Mouse (Mus musculus): ENCODE data around the gene Cd48. TPM values are rescaled to one million over a fixed set of nuclear protein-coding genes. Genes with fewer than 3 reads are reported as not detected.

Cd48 gene
- polyA plus RNA-seq, 2 experiments, result 2.3 to 5.0 TPM

DNA sequence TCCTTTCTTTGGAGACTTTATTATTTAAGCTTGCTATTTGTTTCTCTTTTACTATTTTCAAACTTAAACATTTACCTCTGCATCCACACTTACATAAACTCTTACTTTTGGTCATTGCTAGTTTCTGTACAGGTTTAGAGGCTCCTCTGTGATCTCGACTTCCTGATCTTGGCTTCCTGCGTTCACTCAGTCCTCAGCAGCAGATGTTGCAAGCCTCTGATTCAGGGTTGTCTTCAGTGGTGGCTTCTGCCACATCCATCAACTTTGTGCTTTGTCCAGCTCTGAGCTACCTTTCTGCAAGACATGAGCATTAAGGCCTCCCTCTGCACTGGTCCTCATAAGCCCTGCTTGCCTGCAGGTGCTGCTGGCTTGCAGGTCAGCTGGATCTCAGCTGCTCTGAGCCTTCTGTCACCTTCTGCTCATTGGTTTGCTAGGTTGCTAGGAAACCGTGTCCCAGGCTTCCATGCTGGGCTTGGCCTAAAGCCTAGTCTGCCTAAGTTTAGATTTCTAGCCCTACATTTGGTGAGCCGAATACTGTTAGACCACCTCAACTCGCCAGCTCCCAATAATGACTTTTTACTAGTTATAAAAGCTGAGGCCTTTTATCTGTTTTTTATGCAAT is 8.8 kb upstream of the Cd48 start:
- 67% methylated on average over 5 of the region's 5 CpGs for WGBS
- Histone ChIP-seq H3K36me3 (ENCODE audit: control insufficient read depth, insufficient read depth, low read length) (no peaks in the 10 kb centered on the region), H3K4me2 (replicated peaks; ENCODE audit: low read depth, low read length, severe bottlenecking) (no peak overlapping the region), H3K4me1 (ENCODE audit: control insufficient read depth, insufficient read depth, low read length) (no peaks in the 10 kb centered on the region), H3K27ac (replicated peaks; ENCODE audit: low read depth, low read length) (no peak overlapping the region), H3K4me3 (replicated peaks; ENCODE audit: low read length) (no peak overlapping the region), H3K9me3 (ENCODE audit: control insufficient read depth, low read length) (no peaks in the 10 kb centered on the region), H3K27me3 (ENCODE audit: control insufficient read depth, insufficient read depth, low read length) (no peaks in the 10 kb centered on the region), H3K9ac (ENCODE audit: low read depth, low read length, severe bottlenecking) (no peak overlapping the region)
- ATAC-seq (ENCODE audit: low FRiP score, low read depth) (no peak), DNase-seq (ENCODE audit: low spot score) (no peak)
- no peak for TF ChIP-seq POLR2A (IDR thresholded peaks at IDR 0.05; ENCODE audit: borderline replicate concordance, extremely low read depth, insufficient read depth, insufficient read length)

GRCm38 (mm10) chr1:171674467-171674866 is 7.3 kb upstream of the Cd48 start:
- 61% methylated on average over 1 of the region's 1 CpGs for WGBS
- no peaks in the 10 kb centered on the region for H3K36me3 ChIP-seq (ENCODE audit: control insufficient read depth, insufficient read depth, low read length)
- no peak overlapping the region for H3K27ac ChIP-seq (replicated peaks; ENCODE audit: low read depth, low read length)
- DNase-seq (ENCODE audit: low spot score) (no peak), ATAC-seq (ENCODE audit: low FRiP score, low read depth) (no peak)
- H3K4me1 ChIP-seq (ENCODE audit: control insufficient read depth, insufficient read depth, low read length), result no peaks in the 10 kb centered on the region
- H3K9me3 ChIP-seq (ENCODE audit: control insufficient read depth, low read length), result no peaks in the 10 kb centered on the region
- no peak overlapping the region for H3K9ac ChIP-seq (ENCODE audit: low read depth, low read length, severe bottlenecking)
- no peak for TF ChIP-seq POLR2A (IDR thresholded peaks at IDR 0.05; ENCODE audit: borderline replicate concordance, extremely low read depth, insufficient read depth, insufficient read length)
- H3K4me3 ChIP-seq (replicated peaks; ENCODE audit: low read length), result no peak overlapping the region
- no peak overlapping the region for H3K4me2 ChIP-seq (replicated peaks; ENCODE audit: low read depth, low read length, severe bottlenecking)
- no peaks in the 10 kb centered on the region for H3K27me3 ChIP-seq (ENCODE audit: control insufficient read depth, insufficient read depth, low read length)

GRCm38 (mm10) chr1:171677721-171678120 is 4.1 kb upstream of the Cd48 start:
- Histone ChIP-seq H3K4me1 (ENCODE audit: control insufficient read depth, insufficient read depth, low read length) (no peaks in the 10 kb centered on the region), H3K36me3 (ENCODE audit: control insufficient read depth, insufficient read depth, low read length) (no peaks in the 10 kb centered on the region), H3K4me2 (replicated peaks; ENCODE audit: low read depth, low read length, severe bottlenecking) (no peak overlapping the region), H3K4me3 (replicated peaks; ENCODE audit: low read length) (no peak overlapping the region), H3K9ac (ENCODE audit: low read depth, low read length, severe bottlenecking) (no peak overlapping the region), H3K9me3 (ENCODE audit: control insufficient read depth, low read length) (no peaks in the 10 kb centered on the region), H3K27ac (replicated peaks; ENCODE audit: low read depth, low read length) (no peak overlapping the region), H3K27me3 (ENCODE audit: control insufficient read depth, insufficient read depth, low read length) (no peaks in the 10 kb centered on the region)
- 53% methylated on average over 1 of the region's 1 CpGs for WGBS
- ATAC-seq (ENCODE audit: low FRiP score, low read depth), result no peak
- DNase-seq (ENCODE audit: low spot score), result no peak
- TF ChIP-seq POLR2A (IDR thresholded peaks at IDR 0.05; ENCODE audit: borderline replicate concordance, extremely low read depth, insufficient read depth, insufficient read length), result no peak

- Histone ChIP-seq H3K27ac (replicated peaks; ENCODE audit: low read depth, low read length) (no peak overlapping the region), H3K9ac (ENCODE audit: low read depth, low read length, severe bottlenecking) (no peak overlapping the region), H3K4me2 (replicated peaks; ENCODE audit: low read depth, low read length, severe bottlenecking) (no peak overlapping the region), H3K4me3 (replicated peaks; ENCODE audit: low read length) (no peak overlapping the region), H3K4me1 (ENCODE audit: control insufficient read depth, insufficient read depth, low read length) (no peaks in the 10 kb centered on the region), H3K9me3 (ENCODE audit: control insufficient read depth, low read length) (no peaks in the 10 kb centered on the region), H3K27me3 (ENCODE audit: control insufficient read depth, insufficient read depth, low read length) (no peaks in the 10 kb centered on the region), H3K36me3 (ENCODE audit: control insufficient read depth, insufficient read depth, low read length) (no peaks in the 10 kb centered on the region)
- no peak for TF ChIP-seq POLR2A (IDR thresholded peaks at IDR 0.05; ENCODE audit: borderline replicate concordance, extremely low read depth, insufficient read depth, insufficient read length)
- ATAC-seq (ENCODE audit: low FRiP score, low read depth) (no peak), DNase-seq (ENCODE audit: low spot score) (no peak)
- WGBS, result 79% methylated on average over 7 of the region's 7 CpGs
Observed at GRCm38 (mm10) chr1:171681009-171681408, 800 bp upstream of the Cd48 start.

GRCm38 (mm10) chr1:171684923-171685322 is 3.1 kb downstream of the Cd48 start:
- no peak for TF ChIP-seq POLR2A (IDR thresholded peaks at IDR 0.05; ENCODE audit: borderline replicate concordance, extremely low read depth, insufficient read depth, insufficient read length)

More at GRCm38 (mm10) chr1:171684923-171685322, 3.1 kb downstream of the Cd48 start:
- Histone ChIP-seq H3K9ac (ENCODE audit: low read depth, low read length, severe bottlenecking) (no peak overlapping the region), H3K4me2 (replicated peaks; ENCODE audit: low read depth, low read length, severe bottlenecking) (no peak overlapping the region), H3K4me1 (ENCODE audit: control insufficient read depth, insufficient read depth, low read length) (no peaks in the 10 kb centered on the region), H3K9me3 (ENCODE audit: control insufficient read depth, low read length) (no peaks in the 10 kb centered on the region), H3K27ac (replicated peaks; ENCODE audit: low read depth, low read length) (no peak overlapping the region), H3K4me3 (replicated peaks; ENCODE audit: low read length) (no peak overlapping the region), H3K36me3 (ENCODE audit: control insufficient read depth, insufficient read depth, low read length) (no peaks in the 10 kb centered on the region), H3K27me3 (ENCODE audit: control insufficient read depth, insufficient read depth, low read length) (no peaks in the 10 kb centered on the region)
- DNase-seq (ENCODE audit: low spot score) (no peak), ATAC-seq (ENCODE audit: low FRiP score, low read depth) (no peak)
- WGBS, result 88% methylated on average over 9 of the region's 9 CpGs

Data from limb, embryonic 14.5 days (tissue).